Mouse (Mus musculus): Measurements from ENCODE around the gene Chchd10.

The Chchd10 gene

GRCm38 (mm10) chr10:75926396-75926795, 6.5 kb upstream of the Chchd10 start:
- no peak for DNase-seq (ENCODE audit: low spot score)

GRCm38 (mm10) chr10:75930304-75930703, 2.6 kb upstream of the Chchd10 start:
- peak; percentile 70 for DNase-seq (ENCODE audit: low spot score)

GRCm38 (mm10) chr10:75931311-75931710, 1.6 kb upstream of the Chchd10 start:
- DNase-seq (ENCODE audit: low spot score): no peak

GRCm38 (mm10) chr10:75932081-75932678, 750 bp upstream of the Chchd10 start:
- DNase-seq (ENCODE audit: low spot score): peak; percentile 84

GRCm38 (mm10) chr10:75934991-75935390, 2.1 kb downstream of the Chchd10 start:
- no peak for DNase-seq (ENCODE audit: low spot score)

GRCm38 (mm10) chr10:75935680-75936541, 3.0 kb downstream of the Chchd10 start, which contains the start of gene Mmp11:
Mmp11 (minus strand) TSS chr10:75936496.
- DNase-seq (ENCODE audit: low spot score): peak; percentile 86

GRCm38 (mm10) chr10:75936909-75937667, 4.2 kb downstream of the Chchd10 start:
- DNase-seq (ENCODE audit: low spot score): no peak

- DNase-seq (ENCODE audit: low spot score): no peak
These were observed 5.1 kb downstream of the Chchd10 start for GRCm38 (mm10) chr10:75937851-75938643.

GRCm38 (mm10) chr10:75939481-75940234, 6.7 kb downstream of the Chchd10 start:
- no peak for DNase-seq (ENCODE audit: low spot score)

- DNase-seq (ENCODE audit: low spot score): no peak
These were observed 7.6 kb downstream of the Chchd10 start, which contains the start of gene Gm867 for GRCm38 (mm10) chr10:75940520-75940919. Gm867 (minus strand) TSS chr10:75940672.

GRCm38 (mm10) chr10:75941042-75941824, 8.3 kb downstream of the Chchd10 start:
- DNase-seq (ENCODE audit: low spot score): no peak

GRCm38 (mm10) chr10:75942736-75943477, 10.0 kb downstream of the Chchd10 start, which contains the start of gene Vpreb3:
Vpreb3 (plus strand) TSS chr10:75943057.
- DNase-seq (ENCODE audit: low spot score): no peak

GRCm38 (mm10) chr10:75944066-75944772, 11.3 kb downstream of the Chchd10 start:
- DNase-seq (ENCODE audit: low spot score): no peak

GRCm38 (mm10) chr10:75945213-75945612, 12.3 kb downstream of the Chchd10 start:
- DNase-seq (ENCODE audit: low spot score): peak; percentile 37

GRCm38 (mm10) chr10:75945896-75946295, 13.0 kb downstream of the Chchd10 start:
- peak; percentile 30 for DNase-seq (ENCODE audit: low spot score)

- DNase-seq (ENCODE audit: low spot score): no peak
These were observed 15.1 kb downstream of the Chchd10 start for GRCm38 (mm10) chr10:75948079-75948478.

GRCm38 (mm10) chr10:75949053-75950045, 16.4 kb downstream of the Chchd10 start:
- DNase-seq (ENCODE audit: low spot score): no peak
